Mouse (Mus musculus) lung, embryonic 16.5 days (tissue): ENCODE data around the gene Pbx1. TPM values are rescaled to one million over a fixed set of nuclear protein-coding genes. Genes with fewer than 3 reads are reported as not detected.

Experiments used
- ATAC-seq: fragments of 200-750 bp; cut with Nextera tagmentation; 2 replicates; pipeline ENCODE4 v1.8.0; 2017; ENCODE audit warnings: low read depth, mild to moderate bottlenecking, moderate library complexity
- H3K27ac ChIP-seq: fragments of 300-500 bp; sonication (generic); 2 replicates; pipeline ENCODE4 v1.5.1; 2014; ENCODE audit warnings: mild to moderate bottlenecking, control low read depth, low read length
- H3K27me3 ChIP-seq: fragments of 300-500 bp; sonication (generic); 2 replicates; pipeline ENCODE4 v1.6.1; 2014; ENCODE audit warnings: low read depth, low read length, mixed read lengths; ENCODE audit not compliant: control insufficient read depth, insufficient read depth
- H3K36me3 ChIP-seq: fragments of 300-500 bp; sonication (generic); 2 replicates; pipeline ENCODE4 v1.6.1; 2014; ENCODE audit warnings: low read length; ENCODE audit not compliant: control insufficient read depth, insufficient read depth
- H3K4me1 ChIP-seq: fragments of 300-500 bp; sonication (generic); replicated peaks from 2 replicates; pipeline ENCODE4 v1.6.1; 2014; ENCODE audit warnings: low read length, mixed read lengths; ENCODE audit not compliant: control insufficient read depth, insufficient read depth
- H3K4me2 ChIP-seq: fragments of 300-500 bp; sonication (generic); 2 replicates; pipeline ENCODE4 v1.6.1; 2014; ENCODE audit warnings: low read depth, low read length, control low read depth
- H3K4me3 ChIP-seq: fragments of 300-500 bp; sonication (generic); 2 replicates; pipeline ENCODE4 v1.5.1; 2014; ENCODE audit warnings: mild to moderate bottlenecking, low read length, control low read depth
- H3K9ac ChIP-seq: fragments of 300-500 bp; sonication (generic); 2 replicates; pipeline ENCODE4 v1.6.1; 2014; ENCODE audit warnings: low read length, control low read depth
- H3K9me3 ChIP-seq: fragments of 300-500 bp; sonication (generic); 2 replicates; pipeline ENCODE4 v1.6.1; 2016; ENCODE audit warnings: low read length; ENCODE audit not compliant: control insufficient read depth
- WGBS: fragments of 180-500 bp; shearing (Covaris S2); extraction: QIAGEN DNeasy Blood & Tissue Kit; methylation state at CpG from one replicate; pipeline ENCODE4 v1.1.7; 2014; 5-methylcytosine and 5-hydroxymethylcytosine counted together
- polyA plus RNA-seq: library from polyadenylated mRNA; unstranded; fragments of >200 nt; fragmentation: Nextera tagmentation; extraction: Ambion mirVana; gene quantifications from 2 replicates; pipeline ENCODE4 v1.2.1, GENCODE M21; 2015

Pbx1 gene
- polyA plus RNA-seq, 1 experiment from 2014 or later, result 34.3 TPM

- 31% methylated on average over 5 of the region's 5 CpGs for WGBS
- peaks cover 12% of the 10 kb centered on the region for H3K4me1 ChIP-seq
- H3K9ac ChIP-seq, result no peak overlapping the region
- H3K27me3 ChIP-seq, result no peaks in the 10 kb centered on the region
- H3K4me2 ChIP-seq, result no peak overlapping the region
- H3K36me3 ChIP-seq, result no peaks in the 10 kb centered on the region
- peak; percentile 78 for ATAC-seq
- peak overlapping the region; percentile 28 for H3K27ac ChIP-seq
- H3K4me3 ChIP-seq, result no peak overlapping the region
- no peaks in the 10 kb centered on the region for H3K9me3 ChIP-seq
Observed at GRCm38 (mm10) chr1:168069740-168070139, 362.3 kb downstream of the Pbx1 start.
